In the genomic region with DNA sequence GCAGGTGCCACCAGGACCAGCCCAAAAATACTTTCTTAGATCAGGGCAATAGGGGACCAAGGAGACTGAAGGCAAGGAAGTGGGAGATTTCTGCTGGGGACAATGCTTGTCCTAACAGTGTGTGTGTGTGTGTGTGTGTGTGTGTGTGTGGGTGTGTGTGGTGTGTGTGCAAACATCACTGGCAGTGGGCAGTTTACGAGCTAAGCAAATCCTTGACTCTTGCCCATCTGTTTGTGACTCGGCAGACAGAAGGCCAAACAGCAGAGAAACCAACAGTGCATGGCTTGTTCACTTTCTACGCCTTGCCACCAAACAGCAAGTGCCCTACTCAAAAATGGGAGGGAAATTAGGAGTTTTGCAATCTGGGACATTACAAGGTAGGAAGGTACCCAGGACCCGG, we compare ENCODE assay signal across 22 mouse cellular contexts. TPM values are rescaled to one million over a fixed set of nuclear protein-coding genes. Genes with fewer than 3 reads are reported as not detected.
A peak's percentile ranks its signal among the peaks of the same experiment; 100 is the strongest.
DNase-seq lines count a peak whose midpoint lies in the region; ATAC-seq and TF ChIP-seq lines count a peak whose summit lies in the region.
"Had no signal": no experiment of that assay in that cellular context is flagged by ENCODE, and none has a peak within 500 bp of the region (broad histone marks: within the 10 kb centered on the region; RNA-seq: fewer than 3 reads in every experiment).

No protein-coding gene starts in this region.

- H3K9me3 ChIP-seq in kidney, postnatal 0 days (replicated peaks; ENCODE audit: low read length): no peaks in the 10 kb centered on the region
- no peaks in the 10 kb centered on the region for H3K9me3 ChIP-seq in CH12.LX (replicated peaks; ENCODE audit: low read length)
- H3K9me3 ChIP-seq: heart, embryonic 12.5 days; limb, embryonic 10.5 days; liver, embryonic 13.5 days had no signal

- peaks cover 24% of the 10 kb centered on the region for H3K79me2 ChIP-seq in CH12.LX (replicated peaks; ENCODE audit: control insufficient read depth, extremely low read depth, insufficient read depth, poor library complexity, severe bottlenecking)

- in situ Hi-C loops in CH12.LX (cut with MboI; ENCODE audit: low pct_ligation_motif_present, low pct_unique_long_range_greater_than_20kb, low sequenced_read_pairs): no loop called here

- no peak for TF ChIP-seq EP300 in CH12.LX (IDR thresholded peaks at IDR 0.05; ENCODE audit: low read length)

- no peaks in the 10 kb centered on the region for H3K27me3 ChIP-seq in kidney, postnatal 0 days (ENCODE audit: insufficient read depth, low read length)
- H3K27me3 ChIP-seq in CH12.LX (replicated peaks): no peaks in the 10 kb centered on the region
- H3K27me3 ChIP-seq: liver, embryonic 13.5 days had no signal

- no peak for TF ChIP-seq CTCF in gastrocnemius, adult 2 months (IDR thresholded peaks at IDR 0.05)
- no peak for TF ChIP-seq CTCF in kidney, postnatal 0 days (IDR thresholded peaks at IDR 0.05; ENCODE audit: low read depth)
- no peak for TF ChIP-seq CTCF in CH12.LX (conservative IDR thresholded peaks at IDR 0.05 in 1 of 2, IDR thresholded peaks at IDR 0.05 in 1 of 2; ENCODE audit: low read depth in 2 of 2, low read length in 2 of 2)
- TF ChIP-seq CTCF in embryonic fibroblast, embryonic 13.5 days (IDR thresholded peaks at IDR 0.05; ENCODE audit: borderline replicate concordance, insufficient read depth, low read length): no peak

- TF ChIP-seq RAD21 in CH12.LX (IDR thresholded peaks at IDR 0.05; ENCODE audit: low read depth, low read length): no peak

- H3K4me1 ChIP-seq in kidney, postnatal 0 days (replicated peaks; ENCODE audit: insufficient read depth, low read length): peaks cover 12% of the 10 kb centered on the region
- peaks cover 14 to 46% of the 10 kb centered on the region in 2 experiments for H3K4me1 ChIP-seq in CH12.LX (ENCODE audit: control insufficient read depth in 1 of 2, insufficient read depth in 2 of 2)
- H3K4me1 ChIP-seq in embryonic fibroblast, embryonic 13.5 days (ENCODE audit: control insufficient read depth, insufficient read depth, low read length): no peaks in the 10 kb centered on the region; the same call in 1 of the 2 replicates

- TF ChIP-seq POLR2A in CH12.LX (IDR thresholded peaks at IDR 0.05; ENCODE audit: low read depth, low read length): no peak
- no peak for TF ChIP-seq POLR2A in embryonic fibroblast, embryonic 13.5 days (IDR thresholded peaks at IDR 0.05; ENCODE audit: low read depth, low read length)

- no peak overlapping the region for H3K4me3 ChIP-seq in gastrocnemius, adult 2 months
- no peak overlapping the region for H3K4me3 ChIP-seq in kidney, postnatal 0 days (replicated peaks; ENCODE audit: low read depth, low read length)
- H3K4me3 ChIP-seq in CH12.LX (replicated peaks in 1 of 3; ENCODE audit: low read depth in 2 of 3, low read length in 2 of 3, poor library complexity in 1 of 3): no peak overlapping the region
- no peak overlapping the region for H3K4me3 ChIP-seq in embryonic fibroblast, embryonic 13.5 days (ENCODE audit: insufficient read depth, low read length)
- H3K4me3 ChIP-seq: heart, embryonic 12.5 days; limb, embryonic 10.5 days; liver, embryonic 13.5 days had no signal

- WGBS in kidney, postnatal 0 days: 65% methylated on average over 4 of the region's 4 CpGs

- intact Hi-C loops in gastrocnemius, adult 2 months (cut with DNase I): no loop called here

- dilution Hi-C loops in CH12.LX (cut with MboI; ENCODE audit: extremely low pct_ligation_motif_present, extremely low pct_unique_long_range_greater_than_20kb, low sequenced_read_pairs): no loop called here

- peak overlapping the region; percentile 81 for H3K27ac ChIP-seq in gastrocnemius, adult 2 months
- H3K27ac ChIP-seq in kidney, postnatal 0 days: 0 out of 2 replicates have a peak overlapping the region, but pooled peaks have one; percentile 21
- peak overlapping the region; percentile 47 for H3K27ac ChIP-seq in CH12.LX (ENCODE audit: insufficient read depth, low read depth)
- H3K27ac ChIP-seq in embryonic fibroblast, embryonic 13.5 days (ENCODE audit: insufficient read depth, low read length): peak overlapping the region; percentile 86
- H3K27ac ChIP-seq: limb, embryonic 10.5 days; liver, embryonic 13.5 days had no signal

- no peak overlapping the region for H3K4me2 ChIP-seq in kidney, postnatal 0 days (ENCODE audit: low read length)
- H3K4me2 ChIP-seq in CH12.LX (ENCODE audit: insufficient read depth, low read depth, poor library complexity, severe bottlenecking): no peak overlapping the region
- H3K4me2 ChIP-seq: heart, embryonic 12.5 days; liver, embryonic 13.5 days; midbrain, embryonic 11.5 days had no signal

- no peak for DNase-seq in gastrocnemius, adult 2 months
- no peak for DNase-seq in gastrocnemius, postnatal 25 days
- DNase-seq in kidney, postnatal 0 days (ENCODE audit: low spot score): no peak
- no peak for DNase-seq in kidney, postnatal 14 days
- no peak for DNase-seq in CH12.LX (ENCODE audit: extremely low read depth)
- no peak for DNase-seq in spleen, adult 12 weeks (ENCODE audit: low spot score)
- DNase-seq: gastrocnemius, postnatal 36 days; kidney, adult 18-20 months; kidney, postnatal 36 days; layer of hippocampus, adult 9-11 months; liver, embryonic 13.5 days; retina, postnatal 1 day; thymus, adult 2 months had no signal

- H3K9ac ChIP-seq in kidney, postnatal 0 days (ENCODE audit: low read depth, low read length): no peak overlapping the region
- H3K9ac ChIP-seq in CH12.LX (ENCODE audit: insufficient read depth, low read depth): 0 out of 2 replicates have a peak overlapping the region, but pooled peaks have one; percentile 6
- H3K9ac ChIP-seq: heart, embryonic 12.5 days; liver, embryonic 13.5 days had no signal

- H3K36me3 ChIP-seq in kidney, postnatal 0 days (ENCODE audit: insufficient read depth, low read length): no peaks in the 10 kb centered on the region
- peaks cover 5 to 9% of the 10 kb centered on the region in 2 experiments for H3K36me3 ChIP-seq in CH12.LX (replicated peaks in 1 of 2; ENCODE audit: control insufficient read depth in 1 of 2, insufficient read depth in 1 of 2, low read length in 1 of 2)
- H3K36me3 ChIP-seq: heart, embryonic 12.5 days; limb, embryonic 10.5 days had no signal

- no peak for ATAC-seq in kidney, postnatal 0 days (replicated peaks; ENCODE audit: low FRiP score, low read depth)
- ATAC-seq: forebrain, embryonic 14.5 days; hindbrain, embryonic 16.5 days; lung, postnatal 0 days had no signal

TF ChIP-seq in CH12.LX, 34 proteins besides CTCF, POLR2A, EP300 and RAD21:
- TF ChIP-seq USF2 (conservative IDR thresholded peaks at IDR 0.05; ENCODE audit: low read depth, low read length): no peak
- no peak for TF ChIP-seq MEF2A (IDR thresholded peaks at IDR 0.05; ENCODE audit: borderline replicate concordance, low read depth, low read length)
- TF ChIP-seq ZC3H11A (IDR thresholded peaks at IDR 0.05; ENCODE audit: low read depth, low read length): no peak
- TF ChIP-seq PAX5 (IDR thresholded peaks at IDR 0.05; ENCODE audit: low read length): no peak
- TF ChIP-seq TCF12 (IDR thresholded peaks at IDR 0.05; ENCODE audit: low read depth, low read length): no peak
- no peak for TF ChIP-seq ZMIZ1 (IDR thresholded peaks at IDR 0.05; ENCODE audit: low read depth, low read length)
- no peak for TF ChIP-seq RCOR1 (conservative IDR thresholded peaks at IDR 0.05; ENCODE audit: low read depth, low read length)
- no peak for TF ChIP-seq POLR2AphosphoS2 (IDR thresholded peaks at IDR 0.05; ENCODE audit: low read depth, low read length)

RNA-seq across cellular contexts. Expression of a gene that starts 2.9 kb away (rescaled TPM):
- 10 to 100 TPM; 28.4 to 32.3 TPM for total RNA-seq in gastrocnemius, adult 2 months (2021)
- total RNA-seq in gastrocnemius, postnatal 25 days (2021): 10 to 100 TPM; 33.1 to 34.3 TPM
- 64.2 and 73.4 TPM in 2 replicates for polyA plus RNA-seq in kidney, postnatal 0 days (2015; fragmentation: Nextera tagmentation; extraction: Ambion mirVana)
- 231 and 400 TPM in 2 replicates for total RNA-seq in CH12.LX (2012; rRNA removed)
- total RNA-seq in CH12.LX (2014; rRNA removed): 97.4 and 131 TPM in 2 replicates
- polyA plus RNA-seq in CH12.LX (2012; ENCODE audit: insufficient read length, low read depth): 245 and 301 TPM in 2 replicates
- 72.9 and 96.4 TPM in 2 replicates for polyA plus RNA-seq in embryonic fibroblast, embryonic 13.5 days (2011; ENCODE audit: insufficient read length, low read depth, missing spikeins)

RNA-seq across cellular contexts. Expression of a gene that starts 32.1 kb away (rescaled TPM):
- total RNA-seq in gastrocnemius, adult 2 months (2021): 10 to 100 TPM; 18.4 to 19.0 TPM
- 10 to 100 TPM; 15.3 to 16.7 TPM for total RNA-seq in gastrocnemius, postnatal 25 days (2021)
- polyA plus RNA-seq in kidney, postnatal 0 days (2015; fragmentation: Nextera tagmentation; extraction: Ambion mirVana): 7.0 and 7.8 TPM in 2 replicates
- 9.5 and 10.0 TPM in 2 replicates for total RNA-seq in CH12.LX (2012; rRNA removed)
- 2.3 and 2.8 TPM in 2 replicates for total RNA-seq in CH12.LX (2014; rRNA removed)
- polyA plus RNA-seq in CH12.LX (2012; ENCODE audit: insufficient read length, low read depth): 9.4 and 13.9 TPM in 2 replicates
- 13.0 and 14.3 TPM in 2 replicates for polyA plus RNA-seq in embryonic fibroblast, embryonic 13.5 days (2011; ENCODE audit: insufficient read length, low read depth, missing spikeins)

RNA-seq across cellular contexts. Expression of a gene that starts 32.7 kb away (rescaled TPM):
- total RNA-seq in gastrocnemius, adult 2 months (2021): 1 to 10 TPM; 6.0 to 6.4 TPM
- total RNA-seq in gastrocnemius, postnatal 25 days (2021): 1 to 10 TPM; 4.0 to 5.1 TPM
- 1.0 TPM in 2 replicates for polyA plus RNA-seq in kidney, postnatal 0 days (2015; fragmentation: Nextera tagmentation; extraction: Ambion mirVana)
- 4.1 and 4.2 TPM in 2 replicates for total RNA-seq in CH12.LX (2012; rRNA removed)
- total RNA-seq in CH12.LX (2014; rRNA removed): 0.65 and 0.79 TPM in 2 replicates
- 2.3 and 2.6 TPM in 2 replicates for polyA plus RNA-seq in CH12.LX (2012; ENCODE audit: insufficient read length, low read depth)
- polyA plus RNA-seq in embryonic fibroblast, embryonic 13.5 days (2011; ENCODE audit: insufficient read length, low read depth, missing spikeins): 17.0 and 18.6 TPM in 2 replicates

RNA-seq across cellular contexts. Expression of a gene that starts 37.9 kb away (rescaled TPM):
- 10 to 100 TPM; 35.6 to 37.7 TPM for total RNA-seq in gastrocnemius, adult 2 months (2021)
- 10 to 100 TPM; 28.8 to 32.5 TPM for total RNA-seq in gastrocnemius, postnatal 25 days (2021)
- 19.9 and 20.4 TPM in 2 replicates for polyA plus RNA-seq in kidney, postnatal 0 days (2015; fragmentation: Nextera tagmentation; extraction: Ambion mirVana)
- 7.8 and 9.8 TPM in 2 replicates for total RNA-seq in CH12.LX (2012; rRNA removed)
- total RNA-seq in CH12.LX (2014; rRNA removed): 2.8 and 3.0 TPM in 2 replicates
- 3.4 and 4.1 TPM in 2 replicates for polyA plus RNA-seq in CH12.LX (2012; ENCODE audit: insufficient read length, low read depth)
- polyA plus RNA-seq in embryonic fibroblast, embryonic 13.5 days (2011; ENCODE audit: insufficient read length, low read depth, missing spikeins): 26.0 and 33.0 TPM in 2 replicates

RNA-seq across cellular contexts. Expression of a gene that starts 47.4 kb away (rescaled TPM):
- total RNA-seq in gastrocnemius, adult 2 months (2021): not detected
- total RNA-seq in gastrocnemius, postnatal 25 days (2021): not detected
- polyA plus RNA-seq in kidney, postnatal 0 days (2015; fragmentation: Nextera tagmentation; extraction: Ambion mirVana): 1.6 and 2.1 TPM in 2 replicates
- total RNA-seq in CH12.LX (2012; rRNA removed) (not detected in 2 replicates), CH12.LX (2014; rRNA removed) (not detected in 2 replicates)
- polyA plus RNA-seq in CH12.LX (2012; ENCODE audit: insufficient read length, low read depth): not detected in 2 replicates
- polyA plus RNA-seq in embryonic fibroblast, embryonic 13.5 days (2011; ENCODE audit: insufficient read length, low read depth, missing spikeins): not detected in 2 replicates
- total RNA-seq: gastrocnemius, postnatal 36 days; left cerebral cortex, adult 8-10 months; monocyte, adult 5-6 weeks had no signal
- polyA plus RNA-seq: forebrain, embryonic 14.5 days; heart, embryonic 12.5 days; hindbrain, embryonic 16.5 days had no signal

Comparison
In these comparisons a context has a peak if more than half of its experiments do, and no peak if none do; other contexts are left out.
1. H3K27ac ChIP-seq: peak in every context shown above with its lines; median percentile 86 in embryonic fibroblast, embryonic 13.5 days; 81 in gastrocnemius, adult 2 months; 47 in CH12.LX; 21 in kidney, postnatal 0 days.